9 mouse cellular contexts compared by ENCODE assay signal in the genomic region with DNA sequence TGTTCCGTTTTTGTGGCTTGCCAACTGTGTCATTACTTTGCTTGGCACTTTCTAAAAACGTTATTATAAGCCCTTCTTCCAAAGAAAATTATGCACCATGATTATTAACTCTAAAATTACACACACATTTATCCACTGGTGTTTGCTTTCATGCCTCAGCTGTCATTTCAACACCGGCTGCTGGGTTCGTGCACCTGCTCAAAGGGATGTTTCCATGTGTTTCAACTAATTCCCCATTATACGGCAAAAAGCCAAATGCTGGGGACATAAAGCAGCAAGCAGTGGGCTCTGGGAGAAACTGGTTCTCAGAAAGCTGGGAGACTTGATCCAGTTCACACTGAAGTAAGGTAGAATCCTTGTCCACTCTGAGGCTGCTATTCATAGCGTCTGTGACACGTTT.
"Had no signal": no experiment of that assay in that cellular context is flagged by ENCODE, and none has a peak within 500 bp of the region (broad histone marks: within the 10 kb centered on the region; RNA-seq: fewer than 3 reads in every experiment).

No protein-coding gene starts in this region.

- H3K4me3 ChIP-seq: kidney, embryonic 15.5 days; midbrain, embryonic 12.5 days had no signal

- H3K27me3 ChIP-seq: kidney, embryonic 15.5 days; midbrain, embryonic 12.5 days had no signal

- H3K9ac ChIP-seq: kidney, embryonic 15.5 days; liver, embryonic 14.5 days; midbrain, embryonic 12.5 days had no signal

- H3K9me3 ChIP-seq: kidney, embryonic 15.5 days; midbrain, embryonic 12.5 days had no signal

- H3K27ac ChIP-seq: kidney, embryonic 15.5 days; liver, embryonic 14.5 days; midbrain, embryonic 12.5 days had no signal

- DNase-seq: kidney, postnatal 14 days; left cerebral cortex, postnatal 4 days; liver; lung, adult 18-20 months; right cerebral cortex, postnatal 14 days; thymus, postnatal 36 days had no signal

- H3K4me1 ChIP-seq: kidney, embryonic 15.5 days; midbrain, embryonic 12.5 days had no signal

- H3K4me2 ChIP-seq: kidney, embryonic 15.5 days; midbrain, embryonic 12.5 days had no signal

- H3K36me3 ChIP-seq: kidney, embryonic 15.5 days; midbrain, embryonic 12.5 days had no signal
